Mouse (Mus musculus) cerebellum, adult 9-10 months (tissue): Measurements from ENCODE around the gene Dlgap1.
"Not testable (repeated sequence)": the region's sequence is repeated elsewhere in the genome, so short reads cannot be mapped to it uniquely, and the experiment has no call there.

Source experiments
- DNase-seq: peaks from one replicate; pipeline ENCODE4 v3.0.0; 2022

Dlgap1 gene

GRCm38 (mm10) chr17:70541816-70542215 lies 572.9 kb downstream of the Dlgap1 start:
- no peak for DNase-seq

GRCm38 (mm10) chr17:70550793-70551192 lies 581.9 kb downstream of the Dlgap1 start:
- no peak for DNase-seq

GRCm38 (mm10) chr17:70561547-70561946 lies 592.7 kb downstream of the Dlgap1 start:
- no peak for DNase-seq

- DNase-seq: peak; percentile 63
Observed at GRCm38 (mm10) chr17:70570848-70571247, 602.0 kb downstream of the Dlgap1 start.

- no peak for DNase-seq
Observed at GRCm38 (mm10) chr17:70583042-70583441, 614.2 kb downstream of the Dlgap1 start.

GRCm38 (mm10) chr17:70586735-70587425 lies 618.0 kb downstream of the Dlgap1 start:
- DNase-seq: no peak

- not testable (repeated sequence) for DNase-seq
Observed at GRCm38 (mm10) chr17:70587975-70588630, 619.2 kb downstream of the Dlgap1 start.

- no peak for DNase-seq
Observed at GRCm38 (mm10) chr17:70588691-70589090, 619.8 kb downstream of the Dlgap1 start.

- DNase-seq: no peak
Observed at GRCm38 (mm10) chr17:70589140-70589539, 620.3 kb downstream of the Dlgap1 start.

- no peak for DNase-seq
Observed at GRCm38 (mm10) chr17:70590506-70590905, 621.6 kb downstream of the Dlgap1 start.

GRCm38 (mm10) chr17:70594277-70594676 lies 625.4 kb downstream of the Dlgap1 start:
- DNase-seq: peak; percentile 51

- no peak for DNase-seq
Observed at GRCm38 (mm10) chr17:70596326-70596725, 627.5 kb downstream of the Dlgap1 start.

- no peak for DNase-seq
Observed at GRCm38 (mm10) chr17:70600462-70600861, 631.6 kb downstream of the Dlgap1 start.

- peak; percentile 50 for DNase-seq
Observed at GRCm38 (mm10) chr17:70602051-70602450, 633.2 kb downstream of the Dlgap1 start.

- DNase-seq: no peak
Observed at GRCm38 (mm10) chr17:70605659-70606058, 636.8 kb downstream of the Dlgap1 start.

GRCm38 (mm10) chr17:70612171-70612570 lies 643.3 kb downstream of the Dlgap1 start:
- peak; percentile 89 for DNase-seq

- DNase-seq: no peak
Observed at GRCm38 (mm10) chr17:70613897-70614296, 645.0 kb downstream of the Dlgap1 start.

GRCm38 (mm10) chr17:70614407-70615060 lies 645.7 kb downstream of the Dlgap1 start:
- no peak for DNase-seq

GRCm38 (mm10) chr17:70622493-70622892 lies 653.6 kb downstream of the Dlgap1 start:
- peak; percentile 77 for DNase-seq

- no peak for DNase-seq
Observed at GRCm38 (mm10) chr17:70626396-70626795, 657.5 kb downstream of the Dlgap1 start.

GRCm38 (mm10) chr17:70626925-70627324 lies 658.1 kb downstream of the Dlgap1 start:
- no peak for DNase-seq

- no peak for DNase-seq
Observed at GRCm38 (mm10) chr17:70629653-70630378, 660.9 kb downstream of the Dlgap1 start.
